Mouse (Mus musculus): Measurements from ENCODE around the gene Nol9.

GRCm38 (mm10) chr4:152012109-152012508 lies 27.0 kb upstream of the Nol9 start:
- TF ChIP-seq CTCF (IDR thresholded peaks at IDR 0.05; ENCODE audit: low read depth, low read length) (no peak), EP300 (IDR thresholded peaks at IDR 0.05; ENCODE audit: insufficient read depth, low read depth, low read length) (no peak)

All from ES-Bruce4 (cell line).